Mouse (Mus musculus) retina, adult 2 months (tissue): ENCODE measurements around the gene Trpt1.

Source experiments
- DNase-seq: peaks from one replicate; pipeline ENCODE4 v3.0.0-alpha.2; 2012; ENCODE audit warnings: low read depth, low spot score

Trpt1 gene

DNA sequence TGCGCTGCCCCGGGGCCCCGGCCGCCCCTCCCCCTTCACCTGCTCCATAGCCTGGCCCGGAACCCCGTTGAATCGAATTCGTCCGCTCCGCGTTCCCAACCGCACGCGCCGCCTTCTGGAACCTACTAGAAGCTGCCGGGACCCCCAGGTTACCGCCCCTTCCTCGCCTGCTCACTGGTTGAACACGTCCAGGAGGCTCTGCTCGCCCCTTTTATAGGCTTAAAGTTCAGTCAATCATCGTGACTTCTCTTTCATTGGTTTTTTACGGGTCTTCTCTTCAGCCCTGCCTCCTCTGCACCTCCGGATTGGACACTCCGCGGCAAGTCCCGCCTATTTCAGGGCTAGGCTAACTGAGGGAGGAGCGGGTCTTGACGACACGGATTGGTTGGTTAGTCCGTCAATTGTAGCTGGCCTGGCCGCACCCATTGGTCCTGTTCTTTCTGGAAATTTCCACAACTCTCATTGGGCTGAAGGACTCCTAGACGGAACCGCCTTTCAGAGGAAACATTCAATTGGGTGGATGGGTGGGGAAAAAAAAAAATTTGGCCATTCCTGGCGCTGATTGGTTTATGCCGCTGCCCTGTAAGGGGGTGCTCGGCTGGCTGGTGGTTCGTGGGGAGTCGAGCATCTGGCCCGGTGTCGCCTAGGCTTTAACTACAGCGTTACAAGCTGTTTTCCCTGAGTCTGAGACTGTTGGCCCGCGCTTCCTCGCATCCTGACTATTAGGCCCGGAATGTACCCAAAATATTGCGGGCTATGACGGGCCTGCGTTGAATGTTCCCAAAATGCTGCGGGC lies 44.1 kb downstream of the Trpt1 start, which contains the start of gene Stip1:
Gene Stip1, minus strand, starts transcription at position 127 of the 796 bp plus-strand sequence.
- DNase-seq, result peak; percentile 100

DNA sequence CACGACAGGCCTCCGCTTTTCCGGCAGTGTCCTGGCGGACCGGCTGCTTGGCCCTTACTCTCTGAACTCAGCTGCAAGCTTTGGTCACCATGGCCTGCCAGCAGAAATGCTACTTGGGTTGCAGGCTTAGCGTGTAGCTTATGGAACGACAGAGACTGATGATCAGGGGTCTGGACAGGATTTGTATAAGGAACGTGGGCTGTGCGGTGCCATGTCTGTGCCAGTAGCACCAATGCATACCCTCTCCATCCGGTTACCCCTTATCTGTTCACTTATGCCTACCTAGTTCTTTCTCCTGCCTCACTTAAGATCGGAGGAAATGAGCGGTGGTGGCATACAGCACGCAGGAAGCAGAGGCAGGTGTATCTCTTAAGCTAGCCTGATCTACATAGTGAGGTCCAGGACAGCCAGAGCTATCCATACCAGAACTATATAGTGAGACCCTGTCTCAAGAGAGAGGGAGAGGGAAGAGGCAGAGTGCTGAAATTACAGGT lies 44.8 kb downstream of the Trpt1 start:
- no peak for DNase-seq

GRCm38 (mm10) chr19:7041171-7041570 lies 45.2 kb downstream of the Trpt1 start:
- no peak for DNase-seq

DNA sequence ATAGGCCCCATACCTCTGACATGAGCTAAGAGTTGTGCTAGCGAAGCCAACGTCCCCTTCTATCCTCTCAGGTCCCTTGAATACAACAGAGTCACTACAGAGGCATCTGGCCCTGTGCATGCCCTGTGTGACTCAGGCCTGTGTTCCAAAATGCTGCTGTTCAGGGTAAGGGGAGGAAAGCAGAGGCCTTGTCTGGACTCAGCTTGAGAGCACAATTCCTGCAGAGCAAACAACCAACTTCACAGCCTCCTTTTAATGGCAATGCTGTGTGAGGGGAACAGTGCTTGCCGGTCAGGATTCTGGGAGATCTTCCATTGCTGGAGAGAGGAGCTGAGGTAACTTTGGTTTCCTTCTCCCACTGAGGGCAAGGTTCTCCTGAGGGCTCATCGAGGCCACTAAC lies 48.3 kb downstream of the Trpt1 start:
- DNase-seq, result no peak

DNA sequence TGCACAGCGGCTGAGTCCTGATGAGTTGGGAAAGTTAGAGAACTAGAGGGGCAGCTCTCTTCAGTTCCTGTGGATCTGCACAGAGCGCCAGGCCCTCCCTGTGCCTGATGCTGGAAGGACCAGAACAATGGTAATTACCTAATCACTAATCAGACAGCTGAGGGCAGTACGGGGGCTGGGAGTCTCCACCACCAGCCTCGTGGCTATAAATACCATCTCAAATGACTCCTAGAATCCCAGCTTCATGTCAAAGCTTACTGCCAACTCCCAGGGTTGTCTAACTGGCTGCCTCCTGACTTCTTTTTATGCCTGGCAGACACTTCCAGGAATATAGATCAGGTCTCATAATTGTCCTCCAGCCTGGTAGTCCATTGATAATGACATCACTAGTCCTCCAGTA lies 48.8 kb downstream of the Trpt1 start:
- DNase-seq, result no peak
